Mouse (Mus musculus): Measurements from ENCODE around the gene A3galt2. TPM values are rescaled to one million over a fixed set of nuclear protein-coding genes. Genes with fewer than 3 reads are reported as not detected.

A3galt2 gene
- polyA plus RNA-seq, 1 experiment from 2014 or later: not detected

GRCm38 (mm10) chr4:128727721-128728430 lies 27.3 kb upstream of the A3galt2 start:
- no peaks in the 10 kb centered on the region for H3K27me3 ChIP-seq
- H3K4me2 ChIP-seq: peak overlapping the region; percentile 69
- ATAC-seq (replicated peaks; ENCODE audit: insufficient number of reproducible peaks, insufficient read depth, low FRiP score, low read depth): peak; percentile 74
- H3K4me1 ChIP-seq (replicated peaks): peaks cover 59% of the 10 kb centered on the region
- under 1% methylated on average over 61 of the region's 65 CpGs for WGBS
- peak overlapping the region; percentile 100 for H3K9ac ChIP-seq
- H3K9me3 ChIP-seq (replicated peaks): no peaks in the 10 kb centered on the region
- peak overlapping the region; percentile 91 for H3K4me3 ChIP-seq
- H3K36me3 ChIP-seq: no peaks in the 10 kb centered on the region
- peak overlapping the region; percentile 96 for H3K27ac ChIP-seq

GRCm38 (mm10) chr4:128728431-128728851 lies 26.7 kb upstream of the A3galt2 start:
- Histone ChIP-seq H3K36me3 (no peaks in the 10 kb centered on the region), H3K27me3 (no peaks in the 10 kb centered on the region), H3K4me1 (replicated peaks) (peaks cover 63% of the 10 kb centered on the region), H3K9me3 (replicated peaks) (no peaks in the 10 kb centered on the region), H3K4me3 (peak overlapping the region; percentile 91), H3K4me2 (peak overlapping the region; percentile 69), H3K27ac (peak overlapping the region; percentile 96), H3K9ac (peak overlapping the region; percentile 100)
- WGBS: 2% methylated on average over 5 of the region's 5 CpGs
- no peak for ATAC-seq (replicated peaks; ENCODE audit: insufficient number of reproducible peaks, insufficient read depth, low FRiP score, low read depth)

GRCm38 (mm10) chr4:128729033-128729708 lies 26.0 kb upstream of the A3galt2 start:
- 25% methylated on average over 15 of the region's 15 CpGs for WGBS
- H3K4me2 ChIP-seq: peak overlapping the region; percentile 69
- no peak for ATAC-seq (replicated peaks; ENCODE audit: insufficient number of reproducible peaks, insufficient read depth, low FRiP score, low read depth)
- no peaks in the 10 kb centered on the region for H3K36me3 ChIP-seq
- H3K27ac ChIP-seq: peak overlapping the region; percentile 75
- H3K4me3 ChIP-seq: peak overlapping the region; percentile 91
- H3K9ac ChIP-seq: peak overlapping the region; percentile 46
- no peaks in the 10 kb centered on the region for H3K9me3 ChIP-seq (replicated peaks)
- H3K4me1 ChIP-seq (replicated peaks): peaks cover 63% of the 10 kb centered on the region
- H3K27me3 ChIP-seq: no peaks in the 10 kb centered on the region

- H3K9me3 ChIP-seq (replicated peaks): no peaks in the 10 kb centered on the region
- peak overlapping the region; percentile 46 for H3K9ac ChIP-seq
- peak overlapping the region; percentile 69 for H3K4me2 ChIP-seq
- H3K27me3 ChIP-seq: no peaks in the 10 kb centered on the region
- peak overlapping the region; percentile 91 for H3K4me3 ChIP-seq
- peaks cover 63% of the 10 kb centered on the region for H3K4me1 ChIP-seq (replicated peaks)
- peak overlapping the region; percentile 75 for H3K27ac ChIP-seq
- WGBS: 42% methylated on average over 5 of the region's 5 CpGs
- no peak for ATAC-seq (replicated peaks; ENCODE audit: insufficient number of reproducible peaks, insufficient read depth, low FRiP score, low read depth)
- no peaks in the 10 kb centered on the region for H3K36me3 ChIP-seq
These were observed 25.5 kb upstream of the A3galt2 start for GRCm38 (mm10) chr4:128729709-128730037.

GRCm38 (mm10) chr4:128730271-128730670 lies 24.9 kb upstream of the A3galt2 start:
- Histone ChIP-seq H3K4me3 (peak overlapping the region; percentile 91), H3K4me2 (peak overlapping the region; percentile 69), H3K27ac (peak overlapping the region; percentile 75), H3K9ac (0 out of 2 replicates have a peak overlapping the region, but pooled peaks have one; percentile 46), H3K27me3 (no peaks in the 10 kb centered on the region), H3K36me3 (no peaks in the 10 kb centered on the region), H3K4me1 (replicated peaks) (peaks cover 69% of the 10 kb centered on the region), H3K9me3 (replicated peaks) (no peaks in the 10 kb centered on the region)
- 53% methylated on average over 6 of the region's 6 CpGs for WGBS
- ATAC-seq (replicated peaks; ENCODE audit: insufficient number of reproducible peaks, insufficient read depth, low FRiP score, low read depth): no peak

GRCm38 (mm10) chr4:128732794-128733193 lies 22.4 kb upstream of the A3galt2 start:
- 30% methylated on average over 5 of the region's 5 CpGs for WGBS
- no peak for ATAC-seq (replicated peaks; ENCODE audit: insufficient number of reproducible peaks, insufficient read depth, low FRiP score, low read depth)
- Histone ChIP-seq H3K27ac (0 out of 2 replicates have a peak overlapping the region, but pooled peaks have one; percentile 90), H3K4me1 (replicated peaks) (peaks cover 89% of the 10 kb centered on the region), H3K9me3 (replicated peaks) (no peaks in the 10 kb centered on the region), H3K36me3 (no peaks in the 10 kb centered on the region), H3K4me3 (no peak overlapping the region), H3K4me2 (no peak overlapping the region), H3K27me3 (no peaks in the 10 kb centered on the region), H3K9ac (no peak overlapping the region)

- 23% methylated on average over 6 of the region's 6 CpGs for WGBS
- Histone ChIP-seq H3K27me3 (no peaks in the 10 kb centered on the region), H3K36me3 (no peaks in the 10 kb centered on the region), H3K9me3 (replicated peaks) (no peaks in the 10 kb centered on the region), H3K4me2 (peak overlapping the region; percentile 42), H3K4me1 (replicated peaks) (peaks cover 94% of the 10 kb centered on the region), H3K4me3 (no peak overlapping the region), H3K27ac (peak overlapping the region; percentile 90), H3K9ac (0 out of 2 replicates have a peak overlapping the region, but pooled peaks have one; percentile 10)
- ATAC-seq (replicated peaks; ENCODE audit: insufficient number of reproducible peaks, insufficient read depth, low FRiP score, low read depth): no peak
These were observed 21.7 kb upstream of the A3galt2 start for GRCm38 (mm10) chr4:128733496-128733895.

- H3K4me2 ChIP-seq: peak overlapping the region; percentile 42
- H3K36me3 ChIP-seq: no peaks in the 10 kb centered on the region
- peak overlapping the region; percentile 90 for H3K27ac ChIP-seq
- peak overlapping the region; percentile 2; the same call in 1 of the 2 replicates for H3K4me3 ChIP-seq
- H3K9ac ChIP-seq: peak overlapping the region; percentile 31; the same call in 1 of the 2 replicates
- H3K4me1 ChIP-seq (replicated peaks): peaks cover 88% of the 10 kb centered on the region
- WGBS: 12% methylated on average over 5 of the region's 5 CpGs
- no peaks in the 10 kb centered on the region for H3K9me3 ChIP-seq (replicated peaks)
- ATAC-seq (replicated peaks; ENCODE audit: insufficient number of reproducible peaks, insufficient read depth, low FRiP score, low read depth): peak; percentile 84
- H3K27me3 ChIP-seq: no peaks in the 10 kb centered on the region
These were observed 20.9 kb upstream of the A3galt2 start for GRCm38 (mm10) chr4:128734217-128734616.

GRCm38 (mm10) chr4:128734721-128735671 lies 20.2 kb upstream of the A3galt2 start:
- H3K9ac ChIP-seq: no peak overlapping the region
- H3K4me1 ChIP-seq (replicated peaks): peaks cover 80% of the 10 kb centered on the region
- no peaks in the 10 kb centered on the region for H3K27me3 ChIP-seq
- WGBS: 57% methylated on average over 18 of the region's 18 CpGs
- ATAC-seq (replicated peaks; ENCODE audit: insufficient number of reproducible peaks, insufficient read depth, low FRiP score, low read depth): no peak
- H3K4me2 ChIP-seq: peak overlapping the region; percentile 42
- H3K36me3 ChIP-seq: no peaks in the 10 kb centered on the region
- peak overlapping the region; percentile 90 for H3K27ac ChIP-seq
- 0 out of 2 replicates have a peak overlapping the region, but pooled peaks have one; percentile 2 for H3K4me3 ChIP-seq
- no peaks in the 10 kb centered on the region for H3K9me3 ChIP-seq (replicated peaks)

GRCm38 (mm10) chr4:128737137-128737589 lies 18.0 kb upstream of the A3galt2 start:
- ATAC-seq (replicated peaks; ENCODE audit: insufficient number of reproducible peaks, insufficient read depth, low FRiP score, low read depth): 0 out of 2 replicates have a peak, but pooled peaks have one; percentile 20
- no peaks in the 10 kb centered on the region for H3K9me3 ChIP-seq (replicated peaks)
- H3K27me3 ChIP-seq: no peaks in the 10 kb centered on the region
- H3K9ac ChIP-seq: peak overlapping the region; percentile 47
- WGBS: 20% methylated on average over 6 of the region's 6 CpGs
- no peak overlapping the region for H3K4me3 ChIP-seq
- peak overlapping the region; percentile 40 for H3K4me2 ChIP-seq
- peak overlapping the region; percentile 91 for H3K27ac ChIP-seq
- H3K36me3 ChIP-seq: 0 out of 2 replicates have a peak, but pooled peaks cover 3% of the 10 kb centered on the region
- peaks cover 70% of the 10 kb centered on the region for H3K4me1 ChIP-seq (replicated peaks)

Data from heart, embryonic 15.5 days (tissue).